Mouse (Mus musculus) G1E (cell line): ENCODE measurements around the gene Tspyl1. TPM values are rescaled to one million over a fixed set of nuclear protein-coding genes. Genes with fewer than 3 reads are reported as not detected.

Experiments used
- ATAC-seq: 2 replicates; pipeline ENCODE4 v1.8.0; 2016; ENCODE audit warnings: mild to moderate bottlenecking; ENCODE audit not compliant: insufficient number of reproducible peaks, poor library complexity, low FRiP score, severe bottlenecking; ENCODE audit errors: extremely low read depth
- DNase-seq: peaks from one replicate; pipeline ENCODE4 v3.0.0; 2012; ENCODE audit warnings: low spot score
- H3K27me3 ChIP-seq: 2 replicates; pipeline ENCODE4 v1.6.1; 2012; ENCODE audit warnings: mild to moderate bottlenecking, low read length, inconsistent platforms; ENCODE audit not compliant: insufficient read depth
- H3K36me3 ChIP-seq: replicated peaks from 2 replicates; pipeline ENCODE3; 2012; ENCODE audit warnings: mild to moderate bottlenecking, inconsistent platforms
- H3K4me1 ChIP-seq: 2 replicates; pipeline ENCODE4 v1.6.1; 2012; ENCODE audit warnings: low read depth, low read length, inconsistent platforms, mixed read lengths; ENCODE audit not compliant: insufficient read depth
- H3K4me3 ChIP-seq: 2 replicates; pipeline ENCODE4 v1.5.1; 2012; ENCODE audit warnings: low read depth, mild to moderate bottlenecking, inconsistent platforms, low read length, moderate library complexity, mixed read lengths
- H3K9me3 ChIP-seq: replicated peaks from 2 replicates; pipeline ENCODE4 v1.6.1; 2012; ENCODE audit warnings: inconsistent platforms
- CTCF ChIP-seq: IDR thresholded peaks from 2 replicates; pipeline ENCODE4 v1.5.1; 2012; ENCODE audit warnings: low read depth, low read length, inconsistent platforms, mixed read lengths
- GATA1 ChIP-seq: IDR thresholded peaks from 2 replicates; pipeline ENCODE4 v1.6.1; 2012; ENCODE audit warnings: borderline replicate concordance, low read length, inconsistent platforms, mixed read lengths
- GATA2 ChIP-seq: IDR thresholded peaks from 2 replicates; pipeline ENCODE4 v1.6.1; 2012; ENCODE audit warnings: low read depth, low read length, inconsistent platforms, borderline replicate concordance
- POLR2AphosphoS5 ChIP-seq: IDR thresholded peaks from 2 replicates; pipeline ENCODE4 v1.6.1; 2012; ENCODE audit warnings: low read depth, low read length, inconsistent platforms; ENCODE audit not compliant: insufficient replicate concordance
- TAL1 ChIP-seq: conservative IDR thresholded peaks from 2 replicates; pipeline ENCODE4 v1.6.1; 2012; ENCODE audit warnings: low read depth, low read length, inconsistent platforms, mixed read lengths
- polyA plus RNA-seq: library from polyadenylated mRNA; stranded (reverse); fragments of >175 nt; gene quantifications from 2 replicates; pipeline ENCODE4 v1.2.3, GENCODE M21; 2012
- total RNA-seq, 2 experiments: library from RNA; stranded (forward) in 1 of 2; stranded (reverse) in 1 of 2; fragments of 200-1000 nt in 1 of 2; fragments of >200 nt in 1 of 2; fragmentation: Nextera tagmentation in 1 of 2; gene quantifications; 2 replicates each; pipeline ENCODE4 v1.2.3; 2014 to 2017

Tspyl1 gene
- total and polyA plus RNA-seq, 3 experiments, result 19.6 to 43.5 (median 41.1) TPM

DNA sequence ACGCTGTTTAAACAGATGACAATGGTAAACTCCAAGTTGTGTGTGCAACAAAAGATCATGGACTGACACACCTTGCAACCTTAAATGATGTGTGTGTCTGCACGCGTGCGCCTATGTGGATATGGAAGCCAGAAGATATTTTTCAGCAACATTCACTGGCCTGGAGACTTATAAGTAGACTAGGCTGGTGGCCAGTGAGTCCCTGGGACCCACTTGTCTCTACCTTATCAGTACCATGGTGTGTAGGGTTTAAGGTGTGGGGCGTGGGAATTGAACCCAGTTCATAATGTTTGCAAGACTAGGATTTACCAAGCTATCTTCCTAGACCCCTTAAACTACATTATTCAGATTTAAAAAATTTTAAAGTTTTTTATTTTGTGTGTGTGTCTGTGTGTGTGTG is 45.2 kb downstream of the Tspyl1 start:
- Histone ChIP-seq H3K4me1 (peaks cover 2% of the 10 kb centered on the region; the same call in 1 of the 2 replicates), H3K36me3 (peaks cover 20% of the 10 kb centered on the region), H3K27me3 (no peaks in the 10 kb centered on the region), H3K9me3 (no peaks in the 10 kb centered on the region), H3K4me3 (no peak overlapping the region)
- DNase-seq, result no peak
- no peak for TF ChIP-seq POLR2AphosphoS5
- no peak for TF ChIP-seq GATA2
- TF ChIP-seq CTCF, result no peak
- TF ChIP-seq GATA1, result no peak
- no peak for TF ChIP-seq TAL1
- no peak for ATAC-seq

DNA sequence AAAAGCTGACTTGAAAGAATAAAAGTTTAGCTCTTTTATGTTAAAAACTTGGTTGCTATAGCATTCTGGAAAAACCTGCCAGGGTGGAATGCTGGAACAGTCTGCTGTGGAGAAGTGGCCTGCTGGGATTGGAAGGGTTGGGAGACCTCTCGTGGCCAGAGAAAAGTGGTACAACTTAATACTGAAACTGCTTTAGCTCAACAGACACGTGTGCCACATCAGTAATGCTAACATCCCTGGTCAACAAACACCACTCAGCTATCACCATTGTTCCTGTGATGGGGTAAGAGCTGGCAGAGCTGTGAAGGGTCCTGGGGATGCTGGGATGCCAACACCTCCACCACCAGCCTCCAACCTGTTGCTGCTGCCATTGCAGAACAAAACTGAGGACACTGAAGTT is 46.3 kb downstream of the Tspyl1 start:
- Histone ChIP-seq H3K36me3 (peaks cover 17% of the 10 kb centered on the region), H3K9me3 (no peaks in the 10 kb centered on the region), H3K4me1 (peaks cover 2% of the 10 kb centered on the region; the same call in 1 of the 2 replicates), H3K27me3 (no peaks in the 10 kb centered on the region), H3K4me3 (no peak overlapping the region)
- no peak for TF ChIP-seq TAL1
- no peak for TF ChIP-seq POLR2AphosphoS5
- TF ChIP-seq GATA2, result no peak
- TF ChIP-seq GATA1, result no peak
- TF ChIP-seq CTCF, result no peak
- DNase-seq, result no peak
- ATAC-seq, result no peak; the same call in 1 of the 2 replicates

Other genes with a start within 250 kb of the Tspyl1 start
- gene Trappc3l, start 244.6 kb upstream of the Tspyl1 start, total RNA-seq (2014; fragmentation: Nextera tagmentation), result not detected in 2 replicates
- gene Trappc3l, start 244.6 kb upstream of the Tspyl1 start, total RNA-seq (2017), result not detected in 2 replicates
- gene Trappc3l, start 244.6 kb upstream of the Tspyl1 start, polyA plus RNA-seq, result not detected in 2 replicates
- not detected in 2 replicates for gene Calhm4, start 237.9 kb upstream of the Tspyl1 start, total RNA-seq (2014; fragmentation: Nextera tagmentation)
- 0.06 and 0.11 TPM in 2 replicates for gene Calhm4, start 237.9 kb upstream of the Tspyl1 start, total RNA-seq (2017)
- not detected in 2 replicates for gene Calhm4, start 237.9 kb upstream of the Tspyl1 start, polyA plus RNA-seq
- not detected in 2 replicates for gene Calhm5, start 185.7 kb upstream of the Tspyl1 start, total RNA-seq (2014; fragmentation: Nextera tagmentation)
- gene Calhm5, start 185.7 kb upstream of the Tspyl1 start, total RNA-seq (2017), result under 0.01 and 0.05 TPM in 2 replicates
- not detected in 2 replicates for gene Calhm5, start 185.7 kb upstream of the Tspyl1 start, polyA plus RNA-seq
- not detected in 2 replicates for gene Calhm6, start 154.2 kb upstream of the Tspyl1 start, total RNA-seq (2014; fragmentation: Nextera tagmentation)
- gene Calhm6, start 154.2 kb upstream of the Tspyl1 start, total RNA-seq (2017), result 0.27 TPM in 1 of 2 replicates, not detected in the other
- not detected in 2 replicates for gene Calhm6, start 154.2 kb upstream of the Tspyl1 start, polyA plus RNA-seq
- gene Dse, start 74.5 kb upstream of the Tspyl1 start, total RNA-seq (2014; fragmentation: Nextera tagmentation), result not detected in 2 replicates
- gene Dse, start 74.5 kb upstream of the Tspyl1 start, total RNA-seq (2017), result under 0.01 TPM in 1 of 2 replicates, not detected in the other
- gene Dse, start 74.5 kb upstream of the Tspyl1 start, polyA plus RNA-seq, result not detected in 2 replicates
- gene Tspyl4, start 15.3 kb downstream of the Tspyl1 start, total RNA-seq (2014; fragmentation: Nextera tagmentation), result 0.53 and 0.60 TPM in 2 replicates
- 0.82 and 1.5 TPM in 2 replicates for gene Tspyl4, start 15.3 kb downstream of the Tspyl1 start, total RNA-seq (2017)
- 0.14 TPM in 2 replicates for gene Tspyl4, start 15.3 kb downstream of the Tspyl1 start, polyA plus RNA-seq
- not detected in 2 replicates for gene Col10a1, start 107.8 kb downstream of the Tspyl1 start, total RNA-seq (2014; fragmentation: Nextera tagmentation)
- gene Col10a1, start 107.8 kb downstream of the Tspyl1 start, total RNA-seq (2017), result 0.05 TPM in 1 of 2 replicates, not detected in the other
- gene Col10a1, start 107.8 kb downstream of the Tspyl1 start, polyA plus RNA-seq, result not detected in 2 replicates
- gene Nt5dc1, start 136.4 kb downstream of the Tspyl1 start, total RNA-seq (2014; fragmentation: Nextera tagmentation), result 37.4 and 48.8 TPM in 2 replicates
- gene Nt5dc1, start 136.4 kb downstream of the Tspyl1 start, total RNA-seq (2017), result 33.0 and 34.8 TPM in 2 replicates
- 5.7 and 7.6 TPM in 2 replicates for gene Nt5dc1, start 136.4 kb downstream of the Tspyl1 start, polyA plus RNA-seq
- gene Frk, start 201.2 kb downstream of the Tspyl1 start, total RNA-seq (2014; fragmentation: Nextera tagmentation), result not detected in 2 replicates
- gene Frk, start 201.2 kb downstream of the Tspyl1 start, total RNA-seq (2017), result 0.06 TPM in 1 of 2 replicates, not detected in the other
- not detected in 2 replicates for gene Frk, start 201.2 kb downstream of the Tspyl1 start, polyA plus RNA-seq